Mouse (Mus musculus): ENCODE results near the gene Cfhr2.
"Not testable (repeated sequence)": the region's sequence is repeated elsewhere in the genome, so short reads cannot be mapped to it uniquely, and the experiment has no call there.

The Cfhr2 gene

DNA sequence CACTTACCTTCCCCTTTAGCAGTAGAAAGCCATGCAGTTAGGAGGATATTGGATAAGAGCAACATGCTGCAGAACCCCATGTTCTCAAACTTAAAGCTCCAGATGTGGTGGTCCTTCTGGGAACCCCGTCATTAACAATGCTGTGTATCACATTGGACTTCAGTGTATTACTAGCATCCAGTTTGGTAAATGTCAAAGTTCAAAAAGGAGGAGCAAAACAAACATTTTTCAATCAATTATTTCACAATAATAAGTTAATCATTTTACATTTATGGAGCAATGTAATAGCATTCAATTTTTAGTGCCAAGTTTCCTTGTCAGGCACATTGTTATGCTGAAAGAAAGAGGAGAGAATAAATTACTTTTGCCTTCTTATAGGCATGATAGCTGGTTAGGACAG is at the start of gene Cfhr2:
Cfhr2 (minus strand) TSS at position 155 of the 400 bp plus-strand sequence.
- no peak for DNase-seq (ENCODE audit: low read depth, low spot score)

DNA sequence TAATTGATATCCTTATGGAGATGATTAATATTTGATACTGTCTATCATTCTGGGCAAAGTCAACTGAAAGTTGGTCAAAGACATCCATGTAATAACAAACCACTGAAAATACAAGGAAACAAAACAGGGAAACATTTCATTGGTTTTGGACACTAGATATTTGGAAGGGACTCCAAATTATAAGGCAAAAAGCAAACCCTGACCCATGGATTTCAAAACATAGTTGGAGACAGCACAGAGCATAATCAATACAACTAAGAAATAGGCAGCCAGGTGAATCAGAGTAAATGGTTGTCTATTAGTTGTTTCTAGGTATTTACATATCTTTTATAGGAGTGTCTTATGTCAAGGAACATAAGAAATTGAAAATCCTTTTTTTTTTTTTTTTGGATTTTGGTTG is 5.2 kb upstream of the Cfhr2 start:
- no peak for DNase-seq (ENCODE audit: low read depth, low spot score)

GRCm38 (mm10) chr1:139860176-139860575 is 1.7 kb upstream of the Cfhr2 start:
- DNase-seq (ENCODE audit: low read depth, low spot score), result no peak

DNA sequence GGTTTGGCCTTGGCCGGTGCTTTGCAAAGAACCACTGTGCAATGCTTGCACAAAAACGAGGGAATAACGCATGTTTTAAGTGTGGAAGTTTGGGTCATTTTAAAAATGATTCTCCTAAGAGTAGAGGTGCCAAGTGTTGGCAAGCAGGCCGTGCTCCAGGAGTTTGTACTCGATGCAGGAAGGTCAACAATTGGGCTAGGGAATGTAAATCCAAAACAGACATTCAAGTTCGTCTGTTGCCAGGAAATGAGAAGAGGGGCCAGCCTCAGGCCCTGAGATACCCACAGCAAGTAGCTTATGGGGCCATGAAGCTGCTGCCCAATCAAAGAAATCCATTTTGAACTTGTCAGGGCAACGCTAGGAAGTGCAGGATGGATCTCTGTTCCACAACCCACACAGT is 18.8 kb downstream of the Cfhr2 start:
- no peak for DNase-seq (ENCODE audit: low read depth, low spot score)

- no peak for DNase-seq (ENCODE audit: low read depth, low spot score)
Measured at GRCm38 (mm10) chr1:139839290-139839689, 19.2 kb downstream of the Cfhr2 start.

DNA sequence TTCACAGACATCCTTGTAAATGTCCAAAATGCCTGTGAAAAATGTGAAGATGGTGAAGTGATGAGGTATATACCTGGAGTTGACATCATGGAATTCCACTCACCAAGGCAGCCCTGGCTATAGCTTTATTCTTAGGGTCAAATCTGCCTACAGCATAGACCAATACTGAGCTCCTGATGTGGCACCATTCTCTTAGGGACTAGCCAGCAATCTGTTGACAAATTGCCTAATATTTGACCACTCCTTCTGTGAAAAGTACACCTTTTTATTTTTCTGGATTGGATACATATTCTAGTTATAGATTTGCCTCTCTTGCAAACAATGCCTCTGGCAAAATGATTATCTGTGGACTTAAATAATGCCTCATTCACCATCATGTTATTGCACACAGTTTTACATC is 49.9 kb downstream of the Cfhr2 start:
- no peak for DNase-seq (ENCODE audit: low read depth, low spot score)

GRCm38 (mm10) chr1:139781143-139781542 is 77.4 kb downstream of the Cfhr2 start, which contains the start of gene Gm4788:
Gm4788 (minus strand) TSS chr1:139781243.
- DNase-seq (ENCODE audit: low read depth, low spot score), result no peak

- not testable (repeated sequence) for DNase-seq (ENCODE audit: low read depth, low spot score)
Measured at GRCm38 (mm10) chr1:139769913-139770312, 88.6 kb downstream of the Cfhr2 start.
